Mouse (Mus musculus): ENCODE data around the gene Map1s. TPM values are rescaled to one million over a fixed set of nuclear protein-coding genes. Genes with fewer than 3 reads are reported as not detected.
A peak's percentile ranks its signal among the peaks of the same experiment; 100 is the strongest.

The Map1s gene
- polyA plus RNA-seq, 1 experiment from 2014 or later: 69.2 TPM

DNA sequence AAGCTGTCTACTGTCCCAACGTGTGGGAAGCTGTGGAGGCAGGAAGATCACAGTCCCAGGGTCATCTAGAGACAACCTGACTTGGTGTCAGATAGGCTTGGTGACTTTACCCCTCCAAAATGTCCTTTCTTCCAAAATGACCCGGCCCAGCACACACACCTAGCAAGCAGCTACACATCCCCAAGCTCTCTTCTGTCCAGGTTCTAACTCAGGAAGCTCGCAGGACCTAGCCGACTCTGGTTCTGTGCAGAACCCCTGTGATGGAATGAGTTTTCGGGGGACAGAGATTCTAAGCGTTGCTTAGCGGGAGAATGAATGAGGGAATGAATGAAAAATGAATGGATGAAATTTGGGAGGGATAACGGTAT is 285 bp upstream of the Map1s start:
- H3K9ac ChIP-seq: peak overlapping the region; percentile 95
- peak; percentile 62 for ATAC-seq (replicated peaks)
- 19% methylated on average over 8 of the region's 8 CpGs for WGBS
- H3K36me3 ChIP-seq (replicated peaks): no peaks in the 10 kb centered on the region
- no peaks in the 10 kb centered on the region for H3K9me3 ChIP-seq
- H3K4me1 ChIP-seq: peaks cover 18% of the 10 kb centered on the region
- H3K4me2 ChIP-seq: peak overlapping the region; percentile 95
- peak overlapping the region; percentile 91 for H3K4me3 ChIP-seq
- H3K27me3 ChIP-seq (replicated peaks): peaks cover 11% of the 10 kb centered on the region
- peak overlapping the region; percentile 90 for H3K27ac ChIP-seq

DNA sequence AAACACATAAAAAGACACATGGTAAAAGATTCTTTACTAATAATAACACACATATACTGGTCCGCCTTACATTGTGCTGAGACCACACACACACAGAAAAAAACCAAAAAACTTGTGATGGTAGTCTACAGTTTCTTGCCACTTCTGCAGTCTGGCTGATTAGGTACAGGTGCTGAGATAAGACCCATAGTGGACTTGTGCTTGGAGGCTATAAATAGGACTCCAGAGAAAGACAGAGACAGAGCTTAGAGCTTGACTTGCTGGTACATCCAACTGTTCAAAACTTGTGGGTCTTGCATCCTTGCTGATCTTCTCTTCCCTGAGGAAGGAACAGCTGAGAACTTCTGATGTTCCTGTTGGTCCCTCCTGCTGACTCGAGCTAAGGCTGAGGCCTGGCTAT is 1.8 kb downstream of the Map1s start:
- no peaks in the 10 kb centered on the region for H3K9me3 ChIP-seq
- H3K9ac ChIP-seq: no peak overlapping the region
- peaks cover 11% of the 10 kb centered on the region for H3K27me3 ChIP-seq (replicated peaks)
- no peak for ATAC-seq (replicated peaks)
- H3K4me1 ChIP-seq: peaks cover 18% of the 10 kb centered on the region
- H3K36me3 ChIP-seq (replicated peaks): 0 out of 2 replicates have a peak, but pooled peaks cover 8% of the 10 kb centered on the region
- H3K4me2 ChIP-seq: no peak overlapping the region
- no peak overlapping the region for H3K27ac ChIP-seq
- WGBS: 86% methylated on average over 2 of the region's 2 CpGs
- no peak overlapping the region for H3K4me3 ChIP-seq

DNA sequence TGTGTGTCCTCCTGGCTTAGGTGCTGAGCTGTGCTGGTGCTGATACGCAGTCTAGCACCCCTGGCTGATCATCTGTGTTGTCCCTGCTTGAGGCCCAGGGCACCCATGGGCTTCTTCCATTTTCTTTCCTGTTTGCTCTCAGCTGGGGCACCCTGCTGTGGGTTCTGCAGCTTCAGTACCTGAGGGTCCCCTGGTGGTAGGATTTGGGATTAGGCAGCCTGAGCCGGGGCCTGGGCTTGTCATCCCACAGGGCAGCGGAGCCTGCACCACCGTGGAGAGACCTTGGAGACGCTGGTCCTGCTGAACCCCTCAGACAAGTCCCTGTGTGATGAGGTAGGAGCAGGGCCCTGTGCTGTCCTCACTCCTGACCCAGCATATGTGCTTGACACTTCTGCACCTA is 5.9 kb downstream of the Map1s start:
- Histone ChIP-seq H3K36me3 (replicated peaks) (peaks cover 32% of the 10 kb centered on the region), H3K4me3 (no peak overlapping the region), H3K4me2 (no peak overlapping the region), H3K9ac (no peak overlapping the region), H3K27me3 (replicated peaks) (no peaks in the 10 kb centered on the region), H3K9me3 (no peaks in the 10 kb centered on the region), H3K4me1 (peaks cover 11% of the 10 kb centered on the region), H3K27ac (no peak overlapping the region)
- no peak for ATAC-seq (replicated peaks)
- WGBS: 77% methylated on average over 5 of the region's 5 CpGs

DNA sequence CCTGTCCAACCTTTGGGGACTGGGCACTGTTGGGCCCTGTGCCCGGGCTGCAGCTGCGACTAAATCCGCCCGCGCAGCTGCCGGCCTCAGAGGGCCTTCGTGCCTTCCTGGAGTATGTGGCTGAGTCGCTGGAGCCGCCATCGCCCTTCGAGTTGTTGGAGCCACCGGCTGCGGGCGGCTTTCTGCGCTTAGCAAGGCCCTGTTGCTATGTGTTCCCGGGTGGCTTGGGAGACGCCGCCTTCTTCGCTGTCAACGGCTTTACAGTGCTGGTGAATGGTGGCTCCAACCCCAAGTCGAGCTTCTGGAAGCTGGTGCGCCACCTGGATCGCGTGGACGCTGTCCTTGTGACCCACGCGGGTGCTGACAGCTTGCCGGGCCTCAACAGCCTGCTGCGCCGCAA is 7.2 kb downstream of the Map1s start:
- Histone ChIP-seq H3K4me3 (no peak overlapping the region), H3K9me3 (no peaks in the 10 kb centered on the region), H3K27ac (no peak overlapping the region), H3K36me3 (replicated peaks) (peaks cover 37% of the 10 kb centered on the region), H3K4me1 (no peaks in the 10 kb centered on the region), H3K9ac (no peak overlapping the region), H3K4me2 (no peak overlapping the region), H3K27me3 (replicated peaks) (no peaks in the 10 kb centered on the region)
- ATAC-seq (replicated peaks): no peak
- 95% methylated on average over 30 of the region's 30 CpGs for WGBS

DNA sequence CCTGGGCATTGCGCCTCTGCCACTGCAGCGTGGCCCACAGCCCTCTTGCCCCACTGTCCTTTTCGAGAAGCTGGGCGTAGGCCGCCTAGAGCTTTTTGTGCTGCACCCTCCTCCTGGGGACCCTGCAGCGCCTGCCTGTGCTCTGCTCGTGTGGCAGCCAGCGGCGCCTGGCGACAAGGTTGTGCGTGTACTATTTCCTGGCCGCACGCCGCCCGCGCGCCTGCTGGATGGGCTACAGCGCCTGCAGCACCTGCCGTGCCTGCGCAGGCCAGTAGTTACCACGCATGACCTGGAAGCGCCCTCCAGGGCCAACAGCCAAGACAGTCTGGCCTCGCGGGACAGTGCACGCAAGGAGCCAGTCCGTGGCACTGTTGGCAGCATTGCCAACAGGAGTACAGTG is 7.8 kb downstream of the Map1s start:
- Histone ChIP-seq H3K9ac (no peak overlapping the region), H3K27ac (no peak overlapping the region), H3K4me1 (no peaks in the 10 kb centered on the region), H3K36me3 (replicated peaks) (peaks cover 37% of the 10 kb centered on the region), H3K27me3 (replicated peaks) (no peaks in the 10 kb centered on the region), H3K4me2 (no peak overlapping the region), H3K4me3 (no peak overlapping the region), H3K9me3 (no peaks in the 10 kb centered on the region)
- ATAC-seq (replicated peaks): 0 out of 2 replicates have a peak, but pooled peaks have one; percentile 13
- 96% methylated on average over 26 of the region's 26 CpGs for WGBS

DNA sequence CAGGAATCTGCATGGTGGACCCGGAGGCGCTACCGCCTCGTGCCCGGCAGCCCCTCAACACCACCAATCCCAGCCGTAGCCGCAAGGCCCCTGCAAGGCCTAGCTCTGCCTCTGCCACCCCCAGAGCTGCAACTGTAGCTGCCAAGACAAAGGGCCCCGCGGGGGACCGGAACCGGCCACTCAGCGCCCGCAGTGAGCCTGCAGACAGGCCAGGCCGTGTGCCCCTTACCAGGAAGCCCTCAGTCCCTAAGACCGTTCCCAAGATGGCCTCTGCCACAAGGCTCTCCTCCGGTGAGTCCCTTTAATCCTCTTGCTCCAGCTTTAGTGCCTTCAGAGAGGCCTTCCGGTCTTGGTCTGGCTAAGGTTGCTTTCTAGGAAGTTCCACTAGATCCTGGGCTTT is 9.0 kb downstream of the Map1s start:
- Histone ChIP-seq H3K9ac (no peak overlapping the region), H3K4me2 (no peak overlapping the region), H3K4me1 (no peaks in the 10 kb centered on the region), H3K27ac (no peak overlapping the region), H3K4me3 (no peak overlapping the region), H3K36me3 (replicated peaks) (peaks cover 37% of the 10 kb centered on the region), H3K27me3 (replicated peaks) (no peaks in the 10 kb centered on the region), H3K9me3 (no peaks in the 10 kb centered on the region)
- ATAC-seq (replicated peaks): no peak
- 89% methylated on average over 17 of the region's 17 CpGs for WGBS

DNA sequence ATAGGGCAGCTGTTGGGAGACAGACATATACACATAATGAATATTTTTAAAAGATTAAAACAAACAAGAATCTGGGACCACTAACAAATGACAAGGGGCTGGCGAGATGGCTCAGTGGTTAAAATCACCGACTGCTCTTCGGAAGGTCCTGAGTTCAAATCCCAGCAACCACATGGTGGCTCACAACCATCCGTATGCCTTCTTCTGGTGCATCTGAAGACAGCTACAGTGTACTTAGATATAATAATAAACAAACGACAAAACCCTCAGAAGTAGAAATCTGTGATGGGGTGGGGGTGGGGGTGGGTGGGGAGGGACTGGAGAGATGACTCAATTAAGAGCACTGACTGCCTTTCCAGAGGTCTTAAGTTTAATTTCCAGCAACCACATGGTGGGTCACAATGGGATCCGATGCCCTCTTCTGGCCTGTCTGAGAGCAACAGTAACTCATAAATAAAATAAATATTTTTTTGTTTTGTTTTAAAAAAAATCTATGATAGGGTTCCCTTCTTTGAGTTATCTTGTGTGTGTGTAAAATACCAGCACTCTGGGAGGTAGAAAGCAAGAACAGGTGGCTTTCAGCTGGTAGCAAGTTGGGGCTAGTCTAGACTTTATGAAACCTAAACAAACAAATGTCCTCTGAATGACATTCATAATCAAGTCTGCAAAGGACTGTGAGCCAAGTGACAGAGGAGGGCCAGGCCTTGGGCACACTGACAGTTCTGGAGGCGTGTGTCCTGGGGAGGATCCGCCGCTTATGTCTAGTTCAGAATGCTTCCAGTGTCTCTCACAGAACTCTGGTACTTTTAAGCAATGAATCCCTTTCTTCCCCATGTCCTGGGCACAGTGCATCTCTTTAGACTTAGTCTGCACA is 14.6 kb downstream of the Map1s start:
- Histone ChIP-seq H3K4me2 (no peak overlapping the region), H3K27me3 (replicated peaks) (no peaks in the 10 kb centered on the region), H3K36me3 (replicated peaks) (peaks cover 8% of the 10 kb centered on the region; the same call in 1 of the 2 replicates), H3K4me1 (no peaks in the 10 kb centered on the region), H3K4me3 (no peak overlapping the region), H3K9me3 (no peaks in the 10 kb centered on the region), H3K9ac (no peak overlapping the region), H3K27ac (no peak overlapping the region)
- ATAC-seq (replicated peaks): no peak
- WGBS: 92% methylated on average over 9 of the region's 9 CpGs

DNA sequence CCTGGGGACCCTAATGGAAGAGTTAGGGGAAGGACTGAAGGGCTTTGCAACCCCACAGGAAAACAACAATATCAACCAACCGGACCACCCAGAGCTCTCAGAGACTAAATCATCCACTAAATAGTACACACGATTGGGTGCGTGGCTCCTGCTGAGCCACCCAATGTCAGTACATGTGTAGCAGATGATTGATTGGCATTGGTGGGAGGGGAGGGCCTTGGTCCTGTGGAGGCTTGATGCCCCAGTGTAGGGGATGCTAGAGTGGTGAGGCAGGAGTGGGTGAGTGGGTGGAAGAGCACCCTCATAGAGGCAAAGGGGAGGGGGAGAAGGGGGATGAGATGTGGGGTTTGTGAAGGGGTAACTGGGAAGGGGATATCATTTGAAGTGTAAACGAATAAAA is 18.4 kb downstream of the Map1s start:
- Histone ChIP-seq H3K4me2 (no peak overlapping the region), H3K27me3 (replicated peaks) (no peaks in the 10 kb centered on the region), H3K27ac (no peak overlapping the region), H3K9me3 (no peaks in the 10 kb centered on the region), H3K4me1 (no peaks in the 10 kb centered on the region), H3K9ac (no peak overlapping the region), H3K36me3 (replicated peaks) (no peaks in the 10 kb centered on the region), H3K4me3 (no peak overlapping the region)
- 87% methylated on average over 4 of the region's 4 CpGs for WGBS
- no peak for ATAC-seq (replicated peaks)

DNA sequence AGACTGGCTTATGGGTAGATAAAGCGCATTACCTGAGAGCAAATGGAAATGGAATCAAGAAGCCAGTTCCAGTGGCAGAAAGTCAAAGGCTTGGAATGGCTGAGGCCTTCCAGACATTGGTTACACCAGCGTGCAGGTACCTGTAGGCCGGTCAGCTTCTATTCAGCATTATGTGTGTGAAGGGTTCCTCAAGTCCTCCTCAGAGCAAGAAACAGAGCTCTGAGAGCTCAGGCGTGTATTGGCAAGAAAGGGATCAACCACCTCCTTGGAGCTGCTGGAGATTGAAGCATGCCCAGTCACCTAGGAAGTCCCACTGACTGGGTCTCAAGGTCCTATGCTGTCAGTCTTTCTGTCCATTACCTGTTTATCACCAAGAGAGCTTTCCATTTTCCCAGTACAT is 20.0 kb downstream of the Map1s start:
- Histone ChIP-seq H3K27me3 (replicated peaks) (no peaks in the 10 kb centered on the region), H3K27ac (no peak overlapping the region), H3K9ac (no peak overlapping the region), H3K4me1 (no peaks in the 10 kb centered on the region), H3K36me3 (replicated peaks) (0 out of 2 replicates have a peak, but pooled peaks cover 2% of the 10 kb centered on the region), H3K4me2 (no peak overlapping the region), H3K9me3 (no peaks in the 10 kb centered on the region), H3K4me3 (no peak overlapping the region)
- no peak for ATAC-seq (replicated peaks)
- WGBS: 93% methylated on average over 4 of the region's 4 CpGs

DNA sequence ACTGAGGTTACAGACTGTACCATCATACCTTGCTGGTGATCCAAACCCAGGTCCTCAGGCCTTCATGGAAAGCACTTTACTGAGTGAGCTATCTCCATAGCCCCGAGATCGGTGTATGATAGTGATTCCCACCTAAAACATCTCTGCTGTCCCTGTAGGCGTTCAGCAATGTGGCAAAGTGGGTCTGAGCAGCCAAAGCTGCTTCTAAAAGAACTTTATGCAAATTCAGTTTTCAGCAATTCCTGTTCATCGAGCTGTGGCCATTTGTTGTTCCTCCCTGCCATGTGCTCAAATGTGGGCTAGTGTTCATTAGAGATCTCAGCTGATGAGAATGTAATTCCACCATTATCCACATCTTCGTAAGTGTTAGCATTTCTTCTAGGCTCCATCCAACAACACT is 20.7 kb downstream of the Map1s start:
- Histone ChIP-seq H3K4me2 (no peak overlapping the region), H3K9me3 (no peaks in the 10 kb centered on the region), H3K4me1 (no peaks in the 10 kb centered on the region), H3K9ac (no peak overlapping the region), H3K27me3 (replicated peaks) (no peaks in the 10 kb centered on the region), H3K36me3 (replicated peaks) (0 out of 2 replicates have a peak, but pooled peaks cover 2% of the 10 kb centered on the region), H3K27ac (no peak overlapping the region), H3K4me3 (no peak overlapping the region)
- 93% methylated on average over 5 of the region's 5 CpGs for WGBS
- ATAC-seq (replicated peaks): no peak

DNA sequence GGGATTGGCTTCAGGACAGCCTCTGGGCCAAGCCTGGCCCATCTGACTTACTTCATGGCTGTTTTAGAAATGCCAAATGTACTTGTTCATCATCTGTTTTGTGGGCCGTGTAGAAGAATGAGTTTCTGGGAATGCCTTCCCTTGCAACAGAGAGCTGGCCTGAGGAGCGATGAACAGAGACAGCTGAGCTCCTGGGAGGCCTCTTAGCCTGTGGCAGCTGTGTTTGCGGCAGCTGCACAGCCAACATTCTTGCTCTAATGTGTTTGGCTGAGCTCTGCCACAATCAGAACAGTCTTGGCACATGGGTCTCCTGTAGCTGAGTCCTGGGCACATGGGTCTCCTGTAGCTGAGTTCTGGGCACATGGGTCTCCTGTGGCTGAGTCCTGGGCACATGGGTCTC is 22.4 kb downstream of the Map1s start:
- H3K27ac ChIP-seq: no peak overlapping the region
- no peak for ATAC-seq (replicated peaks)

DNA sequence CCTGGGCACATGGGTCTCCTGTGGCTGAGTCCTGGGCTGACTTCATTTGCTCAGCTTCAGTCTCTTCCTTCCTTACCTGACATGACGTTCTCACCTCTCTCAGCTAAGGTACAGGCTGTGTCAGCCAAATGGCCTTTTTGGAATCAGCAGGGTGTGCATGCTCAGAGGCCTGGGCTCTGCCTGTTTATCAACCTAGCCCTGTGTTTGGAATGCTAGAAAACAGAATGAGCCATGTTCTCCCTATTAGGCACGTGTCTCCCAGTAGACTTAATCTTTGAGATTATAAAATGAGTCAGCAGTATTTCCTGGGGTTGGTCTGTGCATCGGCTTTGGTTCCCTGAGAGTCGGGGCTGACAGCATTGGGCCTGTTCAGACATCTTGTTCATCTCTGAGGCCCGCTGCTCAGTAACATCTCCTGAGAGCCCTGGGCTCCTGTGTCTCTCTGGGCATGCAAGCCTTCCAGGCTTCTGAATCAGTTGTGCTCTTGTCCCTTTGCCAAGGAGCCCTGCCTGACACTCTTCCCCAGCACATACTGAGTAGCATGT is 23.1 kb downstream of the Map1s start:
- 79% methylated on average over 5 of the region's 5 CpGs for WGBS
- 0 out of 2 replicates have a peak, but pooled peaks cover 2% of the 10 kb centered on the region for H3K36me3 ChIP-seq (replicated peaks)
- H3K27ac ChIP-seq: no peak overlapping the region
- ATAC-seq (replicated peaks): no peak
- H3K4me2 ChIP-seq: no peak overlapping the region
- no peak overlapping the region for H3K9ac ChIP-seq
- no peaks in the 10 kb centered on the region for H3K4me1 ChIP-seq
- no peaks in the 10 kb centered on the region for H3K9me3 ChIP-seq
- H3K27me3 ChIP-seq (replicated peaks): no peaks in the 10 kb centered on the region
- H3K4me3 ChIP-seq: no peak overlapping the region

More for the DNA sequence above, 22.4 kb downstream of the Map1s start:
- Histone ChIP-seq H3K4me2 (no peak overlapping the region), H3K4me1 (no peaks in the 10 kb centered on the region), H3K36me3 (replicated peaks) (0 out of 2 replicates have a peak, but pooled peaks cover 2% of the 10 kb centered on the region), H3K9ac (no peak overlapping the region), H3K9me3 (no peaks in the 10 kb centered on the region), H3K4me3 (no peak overlapping the region), H3K27me3 (replicated peaks) (no peaks in the 10 kb centered on the region)
- 87% methylated on average over 3 of the region's 3 CpGs for WGBS

DNA sequence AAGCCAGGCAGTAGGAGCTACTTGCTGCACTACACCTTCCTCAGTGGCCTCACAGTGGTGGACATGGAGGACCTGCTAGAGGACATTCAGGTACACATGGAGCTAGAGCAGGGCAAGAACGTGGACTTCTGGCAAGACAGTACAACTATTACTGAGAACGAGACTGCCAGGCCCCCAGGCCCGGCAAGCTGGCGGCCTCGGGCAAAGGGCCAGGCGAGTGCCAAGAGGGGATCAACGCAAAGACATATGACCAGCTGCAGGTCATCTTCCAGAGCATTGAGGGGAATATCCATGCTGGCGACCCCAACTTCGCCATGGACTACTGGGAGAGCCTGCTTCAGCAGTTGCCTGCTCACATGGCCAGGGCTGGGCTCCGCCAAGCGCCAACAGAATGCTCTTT is 26.0 kb downstream of the Map1s start:
- Histone ChIP-seq H3K4me3 (no peak overlapping the region), H3K4me1 (no peaks in the 10 kb centered on the region), H3K27ac (no peak overlapping the region), H3K36me3 (replicated peaks) (0 out of 2 replicates have a peak, but pooled peaks cover 2% of the 10 kb centered on the region), H3K9ac (no peak overlapping the region), H3K9me3 (no peaks in the 10 kb centered on the region), H3K27me3 (replicated peaks) (no peaks in the 10 kb centered on the region), H3K4me2 (no peak overlapping the region)
- ATAC-seq (replicated peaks): no peak
- WGBS: 95% methylated on average over 11 of the region's 11 CpGs
